Mouse (Mus musculus) urinary bladder, adult 18-20 months (tissue): ENCODE measurements around the gene Psme3.
"Not testable (repeated sequence)": the region's sequence is repeated elsewhere in the genome, so short reads cannot be mapped to it uniquely, and the experiment has no call there.

ENCODE experiments used
- DNase-seq, 2 experiments: peaks; one replicate each; pipeline ENCODE4 v3.0.0; 2022; ENCODE audit warnings: low spot score in 2 of 2, mixed read lengths in 2 of 2

Psme3 gene

GRCm38 (mm10) chr11:101312150-101312549 lies 3.9 kb upstream of the Psme3 start:
- no peak for DNase-seq

- no peak for DNase-seq
Observed at GRCm38 (mm10) chr11:101314567-101314966, 1.4 kb upstream of the Psme3 start.

- DNase-seq, result no peak
Observed at GRCm38 (mm10) chr11:101315082-101315650, 847 bp upstream of the Psme3 start.

- no peak for DNase-seq
Observed at GRCm38 (mm10) chr11:101316501-101316917, 496 bp downstream of the Psme3 start.

- DNase-seq, result peak; percentile 31 to 68
Observed at GRCm38 (mm10) chr11:101323609-101324008, 7.6 kb downstream of the Psme3 start.

- DNase-seq, result no peak
Observed at GRCm38 (mm10) chr11:101324763-101325162, 8.8 kb downstream of the Psme3 start, which contains the start of gene Aoc2. Gene Aoc2, plus strand, starts transcription at chr11:101325063.

- not testable (repeated sequence) for DNase-seq
Observed at GRCm38 (mm10) chr11:101325201-101325600, 9.2 kb downstream of the Psme3 start.

GRCm38 (mm10) chr11:101326147-101326546 lies 10.1 kb downstream of the Psme3 start:
- no peak for DNase-seq

GRCm38 (mm10) chr11:101327311-101327710 lies 11.3 kb downstream of the Psme3 start:
- no peak for DNase-seq

- DNase-seq, result no peak
Observed at GRCm38 (mm10) chr11:101328941-101329635, 13.1 kb downstream of the Psme3 start.

- DNase-seq, result no peak
Observed at GRCm38 (mm10) chr11:101330371-101330924, 14.4 kb downstream of the Psme3 start, which contains the start of gene Aoc3. Gene Aoc3, plus strand, starts transcription at chr11:101330605.

- not testable (repeated sequence) for DNase-seq
Observed at GRCm38 (mm10) chr11:101330961-101331360, 14.9 kb downstream of the Psme3 start.

- DNase-seq, result no peak
Observed at GRCm38 (mm10) chr11:101332537-101332936, 16.5 kb downstream of the Psme3 start.

- DNase-seq, result no peak
Observed at GRCm38 (mm10) chr11:101334023-101334422, 18.0 kb downstream of the Psme3 start.

GRCm38 (mm10) chr11:101334516-101334915 lies 18.5 kb downstream of the Psme3 start:
- no peak for DNase-seq

- no peak for DNase-seq
Observed at GRCm38 (mm10) chr11:101335685-101336084, 19.7 kb downstream of the Psme3 start.

GRCm38 (mm10) chr11:101338123-101338760 lies 22.2 kb downstream of the Psme3 start:
- no peak for DNase-seq

GRCm38 (mm10) chr11:101347083-101347775 lies 31.2 kb downstream of the Psme3 start:
- no peak for DNase-seq

GRCm38 (mm10) chr11:101348774-101349173 lies 32.8 kb downstream of the Psme3 start:
- no peak for DNase-seq

- no peak for DNase-seq
Observed at GRCm38 (mm10) chr11:101349216-101349615, 33.2 kb downstream of the Psme3 start.

GRCm38 (mm10) chr11:101351100-101351720 lies 35.2 kb downstream of the Psme3 start:
- DNase-seq, result no peak
